Mouse (Mus musculus) hindbrain, embryonic 14.5 days (tissue): ENCODE data around the gene Lst1. TPM values are rescaled to one million over a fixed set of nuclear protein-coding genes. Genes with fewer than 3 reads are reported as not detected.
"Not testable (repeated sequence)": the region's sequence is repeated elsewhere in the genome, so short reads cannot be mapped to it uniquely, and the experiment has no call there.

Experiments used
- ATAC-seq: fragments of 200-750 bp; cut with Nextera tagmentation; 2 replicates; pipeline ENCODE4 v1.8.0; 2017; ENCODE audit warnings: moderate number of reproducible peaks, mild to moderate bottlenecking, moderate TSS enrichment, moderate library complexity; ENCODE audit not compliant: low FRiP score
- DNase-seq: peaks from one replicate; pipeline ENCODE4 v3.0.0-alpha.2; 2015; ENCODE audit warnings: low spot score
- H3K27ac ChIP-seq: fragments of 300-500 bp; sonication (generic); 2 replicates; pipeline ENCODE4 v1.5.1; 2014; ENCODE audit warnings: mild to moderate bottlenecking, moderate library complexity
- H3K27me3 ChIP-seq: fragments of 300-500 bp; sonication (generic); 2 replicates; pipeline ENCODE4 v1.6.1; 2014; ENCODE audit warnings: mild to moderate bottlenecking, low read length, mixed read lengths; ENCODE audit not compliant: control insufficient read depth, insufficient read depth
- H3K36me3 ChIP-seq: fragments of 300-500 bp; sonication (generic); replicated peaks from 2 replicates; pipeline ENCODE4 v1.6.1; 2014; ENCODE audit not compliant: control insufficient read depth, insufficient read depth
- H3K4me1 ChIP-seq: fragments of 300-500 bp; sonication (generic); replicated peaks from 2 replicates; pipeline ENCODE4 v1.6.1; 2014; ENCODE audit warnings: antibody characterized with exemption, low read length, mixed read lengths; ENCODE audit not compliant: control insufficient read depth, insufficient read depth
- H3K4me2 ChIP-seq: fragments of 300-500 bp; sonication (generic); replicated peaks from 2 replicates; pipeline ENCODE4 v1.6.1; 2014; ENCODE audit warnings: mild to moderate bottlenecking, moderate library complexity
- H3K4me3 ChIP-seq: fragments of 300-500 bp; sonication (generic); replicated peaks from 2 replicates; pipeline ENCODE4 v1.5.1; 2014; ENCODE audit warnings: mild to moderate bottlenecking, low read length
- H3K9ac ChIP-seq: fragments of 300-500 bp; sonication (generic); 2 replicates; pipeline ENCODE4 v1.6.1; 2014
- H3K9me3 ChIP-seq: fragments of 300-500 bp; sonication (generic); 2 replicates; pipeline ENCODE4 v1.6.1; 2016; ENCODE audit warnings: low read length; ENCODE audit not compliant: control insufficient read depth
- WGBS: fragments of 180-500 bp; shearing (Covaris S2); extraction: QIAGEN DNeasy Blood & Tissue Kit; methylation state at CpG from one replicate; pipeline ENCODE4 v1.1.7; 2014; 5-methylcytosine and 5-hydroxymethylcytosine counted together
- polyA plus RNA-seq: library from polyadenylated mRNA; unstranded; fragments of >200 nt; fragmentation: Nextera tagmentation; extraction: Ambion mirVana; gene quantifications from 2 replicates; pipeline ENCODE4 v1.2.1, GENCODE M21; 2014

Lst1 gene
- polyA plus RNA-seq, result 8.2 and 13.3 TPM in 2 replicates

- ATAC-seq (no peak), DNase-seq (no peak)
- Histone ChIP-seq H3K4me1 (peaks cover 11% of the 10 kb centered on the region; the same call in 1 of the 2 replicates), H3K27me3 (no peaks in the 10 kb centered on the region), H3K36me3 (no peaks in the 10 kb centered on the region), H3K27ac (no peak within 1 kb of the TSS), H3K4me2 (no peak within 1 kb of the TSS), H3K4me3 (no peak within 1 kb of the TSS), H3K9ac (no peak within 1 kb of the TSS), H3K9me3 (no peaks in the 10 kb centered on the region)
- WGBS, result 76% methylated on average over 7 of the region's 7 CpGs
Measured at GRCm38 (mm10) chr17:35187959-35188610, at the start of gene Lst1. Gene Lst1 (minus strand): TSS chr17:35188439.

DNA sequence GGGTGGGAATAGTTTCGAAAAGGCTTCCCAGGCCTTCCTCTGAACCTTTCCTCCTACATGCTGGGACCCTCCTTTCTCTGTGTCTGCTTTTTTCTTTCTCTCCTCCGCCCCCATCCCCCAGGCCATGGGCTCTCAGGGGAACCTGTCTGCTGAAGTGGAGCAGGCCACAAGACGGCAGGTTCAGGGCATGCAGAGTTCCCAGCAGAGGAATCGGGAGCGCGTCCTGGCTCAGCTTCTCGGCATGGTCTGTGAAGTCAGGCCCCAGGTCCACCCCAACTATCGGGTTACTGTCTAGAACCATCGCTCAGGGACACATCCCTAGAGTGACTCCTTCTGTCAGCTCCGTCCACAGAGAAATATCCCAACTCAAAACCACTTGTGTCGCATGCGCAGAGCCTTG lies 49.3 kb upstream of the Lst1 start:
- Histone ChIP-seq H3K4me1 (peaks cover 22% of the 10 kb centered on the region), H3K36me3 (peaks cover 3% of the 10 kb centered on the region; the same call in 1 of the 2 replicates), H3K4me3 (0 out of 2 replicates have a peak overlapping the region, but pooled peaks have one; percentile 38), H3K27me3 (no peaks in the 10 kb centered on the region), H3K9ac (peak overlapping the region; percentile 63; the same call in 1 of the 2 replicates), H3K27ac (no peak overlapping the region), H3K4me2 (peak overlapping the region; percentile 61), H3K9me3 (no peaks in the 10 kb centered on the region)
- DNase-seq, result no peak
- 93% methylated on average over 12 of the region's 12 CpGs for WGBS
- no peak for ATAC-seq

- peaks cover 22% of the 10 kb centered on the region for H3K4me1 ChIP-seq
Measured at GRCm38 (mm10) chr17:35236996-35237395, 48.8 kb upstream of the Lst1 start.

GRCm38 (mm10) chr17:35236390-35236746 lies 48.1 kb upstream of the Lst1 start:
- Histone ChIP-seq H3K27me3 (no peaks in the 10 kb centered on the region), H3K9me3 (no peaks in the 10 kb centered on the region), H3K36me3 (peaks cover 7% of the 10 kb centered on the region; the same call in 1 of the 2 replicates), H3K4me3 (peak overlapping the region; percentile 38), H3K27ac (peak overlapping the region; percentile 90), H3K9ac (peak overlapping the region; percentile 63), H3K4me1 (peaks cover 25% of the 10 kb centered on the region), H3K4me2 (peak overlapping the region; percentile 61)
- DNase-seq (peak; percentile 97), ATAC-seq (peak; percentile 85)
- 0% methylated on average over 18 of the region's 18 CpGs for WGBS

More at GRCm38 (mm10) chr17:35236996-35237395, 48.8 kb upstream of the Lst1 start:
- H3K36me3 ChIP-seq, result peaks cover 7% of the 10 kb centered on the region; the same call in 1 of the 2 replicates
- H3K4me3 ChIP-seq, result peak overlapping the region; percentile 38
- WGBS, result 77% methylated on average over 9 of the region's 9 CpGs
- DNase-seq, result no peak
- peak overlapping the region; percentile 63 for H3K9ac ChIP-seq
- no peaks in the 10 kb centered on the region for H3K27me3 ChIP-seq
- no peaks in the 10 kb centered on the region for H3K9me3 ChIP-seq
- peak overlapping the region; percentile 90 for H3K27ac ChIP-seq
- H3K4me2 ChIP-seq, result peak overlapping the region; percentile 61
- ATAC-seq, result no peak

DNA sequence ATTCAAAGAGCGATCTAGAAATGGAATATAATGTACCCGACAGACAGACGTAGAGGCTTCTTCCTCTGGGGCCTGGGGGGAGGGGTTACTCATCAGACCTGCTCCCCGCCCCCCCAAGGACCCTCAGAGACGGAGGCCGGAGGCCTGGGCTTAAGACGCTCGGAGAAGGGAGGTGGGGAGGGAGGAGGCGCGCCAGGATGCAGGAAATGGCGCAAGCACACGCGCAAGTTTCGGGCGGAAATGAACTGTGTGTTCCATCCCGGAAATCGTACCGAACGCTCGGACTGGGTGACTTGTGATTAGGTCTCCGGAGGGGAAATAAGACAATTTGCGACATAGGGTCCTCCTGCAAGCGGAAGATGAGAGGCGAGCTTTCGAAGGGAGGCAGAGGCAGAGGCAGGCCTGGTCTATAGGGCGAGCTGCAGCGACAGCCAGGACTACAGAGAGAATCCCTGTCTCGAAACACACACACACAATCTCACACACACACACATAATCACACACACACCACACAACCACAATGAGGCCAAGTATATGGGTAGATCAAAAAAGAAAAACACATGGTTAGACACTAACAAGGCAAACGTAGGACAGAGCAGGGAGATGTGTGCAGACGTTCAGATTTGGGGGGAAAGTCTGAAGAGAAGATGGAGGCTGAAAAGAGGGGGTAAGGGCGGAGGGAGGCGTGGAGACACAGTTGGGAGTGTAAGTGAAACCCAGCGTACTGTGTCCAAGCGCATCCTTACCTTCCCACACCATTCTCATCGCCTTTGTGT lies 47.6 kb upstream of the Lst1 start, which contains the start of gene Nfkbil1:
TSS of gene Nfkbil1 (minus strand) at position 179 of the 776 bp plus-strand sequence.
- H3K9ac ChIP-seq, result peak within 1 kb of the TSS; percentile 63
- no peaks in the 10 kb centered on the region for H3K9me3 ChIP-seq
- peak within 1 kb of the TSS; percentile 61 for H3K4me2 ChIP-seq
- H3K4me1 ChIP-seq, result peaks cover 23% of the 10 kb centered on the region
- no peaks in the 10 kb centered on the region for H3K27me3 ChIP-seq
- H3K27ac ChIP-seq, result peak within 1 kb of the TSS; percentile 90
- WGBS, result under 1% methylated on average over 35 of the region's 35 CpGs
- DNase-seq (peak; percentile 91), ATAC-seq (peak; percentile 79)
- H3K36me3 ChIP-seq, result peaks cover 12% of the 10 kb centered on the region
- H3K4me3 ChIP-seq, result peak within 1 kb of the TSS; percentile 38

GRCm38 (mm10) chr17:35234903-35235302 lies 46.7 kb upstream of the Lst1 start:
- WGBS, result 4% methylated on average over 31 of the region's 31 CpGs
- H3K4me2 ChIP-seq, result peak overlapping the region; percentile 61
- H3K27me3 ChIP-seq, result no peaks in the 10 kb centered on the region
- H3K9ac ChIP-seq, result peak overlapping the region; percentile 63
- H3K27ac ChIP-seq, result peak overlapping the region; percentile 90
- peaks cover 19% of the 10 kb centered on the region for H3K36me3 ChIP-seq
- ATAC-seq (no peak), DNase-seq (no peak)
- peak overlapping the region; percentile 38 for H3K4me3 ChIP-seq
- H3K4me1 ChIP-seq, result peaks cover 17% of the 10 kb centered on the region
- no peaks in the 10 kb centered on the region for H3K9me3 ChIP-seq

GRCm38 (mm10) chr17:35234090-35234489 lies 45.9 kb upstream of the Lst1 start:
- ATAC-seq, H3K9me3 ChIP-seq, DNase-seq, H3K27ac ChIP-seq, H3K4me3 ChIP-seq, H3K27me3 ChIP-seq, H3K9ac ChIP-seq: not testable (repeated sequence)
- Histone ChIP-seq H3K4me2 (peak overlapping the region; percentile 61), H3K4me1 (peaks cover 17% of the 10 kb centered on the region), H3K36me3 (peaks cover 27% of the 10 kb centered on the region)
- WGBS, result 91% methylated on average over 7 of the region's 7 CpGs

- DNase-seq (no peak), ATAC-seq (no peak)
- peak within 1 kb of the TSS; percentile 90; the same call in 1 of the 2 replicates for H3K27ac ChIP-seq
- H3K9ac ChIP-seq, result peak within 1 kb of the TSS; percentile 63; the same call in 1 of the 2 replicates
- H3K36me3 ChIP-seq, result peaks cover 34% of the 10 kb centered on the region
- H3K27me3 ChIP-seq, result no peaks in the 10 kb centered on the region
- H3K9me3 ChIP-seq, result no peaks in the 10 kb centered on the region
- peaks cover 17% of the 10 kb centered on the region for H3K4me1 ChIP-seq
- peak within 1 kb of the TSS; percentile 38 for H3K4me3 ChIP-seq
- peak within 1 kb of the TSS; percentile 61 for H3K4me2 ChIP-seq
- 82% methylated on average over 18 of the region's 18 CpGs for WGBS
Measured at GRCm38 (mm10) chr17:35233114-35233980, 45.1 kb upstream of the Lst1 start, which contains the start of gene Atp6v1g2. Gene Atp6v1g2 (plus strand): TSS chr17:35233660.
